Mouse (Mus musculus): ENCODE data around the gene 4833439L19Rik.

4833439L19Rik gene

DNA sequence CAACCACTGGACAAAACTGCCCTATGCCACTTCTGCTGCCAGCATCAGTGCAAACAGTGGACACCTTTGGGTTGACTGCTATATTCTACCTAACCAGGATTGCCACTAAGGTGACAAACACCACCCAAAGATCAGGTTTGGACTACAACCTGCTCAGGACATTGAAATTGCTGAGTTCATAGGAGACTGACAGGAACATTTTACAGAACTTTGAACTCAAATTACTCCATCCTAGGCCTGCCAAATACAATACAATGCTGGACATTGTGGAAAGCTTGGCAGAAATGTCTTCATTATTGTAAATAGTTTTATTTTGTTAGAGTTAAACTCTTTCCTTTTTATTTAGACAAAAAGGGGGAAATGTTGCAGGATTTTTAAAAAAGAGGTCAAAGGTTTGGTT, 44.1 kb downstream of the 4833439L19Rik start:
- no peak for DNase-seq (ENCODE audit: low spot score)

- no peak for DNase-seq (ENCODE audit: low spot score)
Measured at GRCm38 (mm10) chr13:54520221-54520620, 45.0 kb downstream of the 4833439L19Rik start.

GRCm38 (mm10) chr13:54505920-54506319, 59.3 kb downstream of the 4833439L19Rik start:
- no peak for DNase-seq (ENCODE audit: low spot score)

DNA sequence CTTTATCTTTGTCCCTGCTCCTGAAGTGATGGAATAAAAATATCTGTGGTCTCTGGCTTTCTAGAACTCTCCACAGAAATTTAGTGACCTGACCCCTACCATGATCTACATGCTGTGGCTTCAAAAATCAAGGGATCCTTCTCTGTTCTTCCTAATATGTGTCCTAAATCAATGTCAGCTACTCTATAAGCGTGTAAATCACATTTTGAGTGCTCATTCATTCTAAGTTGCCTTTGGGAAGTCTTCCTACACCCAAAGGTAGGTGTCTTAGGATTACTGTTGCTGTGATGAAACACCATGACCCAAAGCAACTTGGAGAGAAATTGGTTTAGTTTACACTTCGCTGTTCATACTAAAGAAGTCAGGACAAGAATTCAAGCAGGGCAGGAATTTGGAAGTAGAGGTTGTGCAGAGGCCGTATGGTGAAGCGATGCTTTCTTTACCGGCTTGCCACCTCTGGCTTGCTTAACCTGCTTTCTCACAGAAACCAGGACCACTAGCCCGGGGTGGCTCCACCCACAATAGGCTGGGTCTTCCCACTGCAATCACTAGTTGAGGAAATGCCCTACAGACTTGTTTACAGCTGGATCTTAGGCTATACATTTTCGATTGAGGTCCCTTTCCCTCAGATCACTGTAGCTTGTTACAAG, 60.5 kb downstream of the 4833439L19Rik start:
- no peak for DNase-seq (ENCODE audit: low spot score)

DNA sequence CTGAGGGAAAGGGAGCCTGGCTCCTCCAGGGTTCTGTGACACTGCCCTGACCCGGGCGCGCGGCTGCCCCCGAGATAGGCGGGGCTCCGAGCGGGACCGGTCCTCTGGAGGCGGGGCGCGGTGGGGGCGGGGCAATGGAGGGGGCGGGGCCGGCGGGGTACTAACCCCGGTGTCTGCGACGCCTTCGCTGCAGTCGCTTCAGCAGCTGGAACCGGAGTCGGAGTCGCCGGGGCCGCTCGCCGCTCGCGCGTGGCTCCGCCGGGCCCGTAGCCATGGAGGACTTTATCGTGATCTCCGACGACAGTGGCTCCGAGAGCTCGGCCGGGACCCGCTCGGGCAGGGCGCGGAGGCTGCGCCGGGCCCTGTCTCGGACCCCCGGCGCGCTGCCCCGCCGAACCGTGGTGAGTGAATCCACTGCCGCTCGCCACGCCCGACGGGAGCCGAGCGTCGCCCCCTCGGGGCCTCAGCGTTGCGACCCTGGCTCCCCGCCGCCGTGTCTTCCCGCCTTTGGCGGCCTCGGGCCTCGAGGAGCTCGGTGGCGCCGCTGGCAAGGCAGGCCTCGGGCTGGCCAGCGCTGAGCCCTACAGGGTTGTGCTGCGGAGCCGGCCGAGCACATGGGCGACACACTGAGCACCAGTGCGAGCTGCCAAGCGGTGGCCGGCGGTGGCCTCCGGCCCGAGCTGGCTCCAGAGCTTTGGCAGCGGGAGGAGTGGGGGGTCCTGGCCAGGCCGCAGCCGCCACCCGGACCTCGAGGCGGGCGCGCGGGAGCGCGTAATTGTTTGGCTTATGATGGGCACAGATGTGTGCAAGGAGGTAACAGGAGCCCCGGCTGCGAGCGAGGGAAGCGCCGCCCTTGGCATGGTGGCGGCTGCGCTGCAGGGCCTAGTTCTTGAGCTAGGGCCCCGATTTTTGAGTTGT, 61.4 kb downstream of the 4833439L19Rik start, which contains the start of gene Simc1:
Simc1 (plus strand) TSS at position 176 of the 918 bp plus-strand sequence.
- DNase-seq (ENCODE audit: low spot score): peak; percentile 51

DNA sequence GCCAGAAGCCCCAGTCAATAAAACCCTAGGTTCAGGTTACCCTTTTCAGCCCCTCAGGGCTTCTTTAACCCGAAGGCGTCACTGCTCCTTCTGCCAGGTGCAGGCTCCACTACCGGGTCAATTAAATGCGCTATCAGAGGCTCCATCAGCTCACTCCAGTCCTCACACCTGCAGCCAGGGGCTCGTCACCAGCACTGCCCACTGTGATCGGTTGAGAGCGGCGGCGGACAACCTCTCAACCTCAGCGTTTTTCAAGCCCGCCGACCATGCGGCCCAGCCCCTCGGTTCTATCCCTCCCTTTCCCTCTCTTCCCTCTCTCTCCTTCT, 62.0 kb downstream of the 4833439L19Rik start:
- DNase-seq (ENCODE audit: low spot score): no peak

DNA sequence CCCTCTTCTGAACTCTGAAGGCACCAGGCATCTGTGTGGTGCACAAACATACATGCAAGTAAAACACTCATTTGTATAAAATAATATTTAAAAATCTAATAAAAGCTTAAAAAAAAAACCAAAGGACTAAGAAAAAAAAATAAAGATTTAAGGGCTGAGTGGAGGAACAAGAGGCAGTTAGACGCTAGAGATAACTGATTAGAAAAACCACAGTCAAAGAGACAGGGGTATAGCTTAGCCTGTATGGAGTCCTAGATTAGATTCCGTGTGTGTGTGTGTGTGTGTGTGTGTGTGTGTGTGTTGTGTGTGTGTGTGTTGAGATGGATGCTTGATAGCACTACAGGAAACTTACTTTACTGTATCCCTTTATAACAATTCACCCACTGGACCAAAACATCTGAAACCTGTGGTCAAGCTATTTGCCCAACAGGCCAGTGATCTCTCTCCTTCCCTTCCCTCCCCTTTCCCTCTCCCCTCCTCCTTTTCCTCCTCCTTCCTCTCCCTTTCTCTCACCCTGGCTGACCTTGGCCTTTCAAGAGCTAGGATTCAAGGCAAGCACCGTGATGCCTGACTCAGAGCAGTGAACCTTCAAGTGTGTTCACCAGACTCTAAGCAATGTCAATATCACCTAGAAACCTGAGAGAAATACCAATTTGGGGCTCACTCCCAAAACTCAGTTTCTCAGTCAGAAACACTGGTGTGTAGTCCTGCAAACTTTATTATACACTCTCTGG, 63.1 kb downstream of the 4833439L19Rik start:
- DNase-seq (ENCODE audit: low spot score): no peak

GRCm38 (mm10) chr13:54501352-54501751, 63.9 kb downstream of the 4833439L19Rik start:
- no peak for DNase-seq (ENCODE audit: low spot score)

Measured in ovary, postnatal 14 days (tissue).